Mouse (Mus musculus): ENCODE measurements around the gene Arhgap10.
A peak's percentile ranks its signal among the peaks of the same experiment; 100 is the strongest.

The Arhgap10 gene

DNA sequence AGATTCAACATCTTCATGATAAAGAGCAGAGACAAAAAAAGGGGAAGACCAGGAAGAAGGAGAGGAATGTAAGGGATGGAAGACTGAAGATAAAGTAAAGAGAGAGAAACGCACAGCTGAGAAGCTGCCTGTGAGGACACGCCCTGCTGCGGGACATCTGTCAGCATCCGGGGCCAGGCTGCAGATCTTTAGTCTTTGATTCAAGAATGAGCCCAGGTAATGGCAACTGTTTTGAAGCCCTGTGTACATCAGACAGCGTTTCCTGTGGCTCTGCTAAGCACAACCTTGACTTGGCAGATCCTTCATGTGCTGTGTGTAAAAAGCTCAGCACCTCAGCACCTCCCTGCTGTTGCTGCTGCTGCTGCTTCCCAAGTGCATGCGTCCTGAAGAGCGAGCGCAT, 134.1 kb downstream of the Arhgap10 start:
- no peak for DNase-seq

DNA sequence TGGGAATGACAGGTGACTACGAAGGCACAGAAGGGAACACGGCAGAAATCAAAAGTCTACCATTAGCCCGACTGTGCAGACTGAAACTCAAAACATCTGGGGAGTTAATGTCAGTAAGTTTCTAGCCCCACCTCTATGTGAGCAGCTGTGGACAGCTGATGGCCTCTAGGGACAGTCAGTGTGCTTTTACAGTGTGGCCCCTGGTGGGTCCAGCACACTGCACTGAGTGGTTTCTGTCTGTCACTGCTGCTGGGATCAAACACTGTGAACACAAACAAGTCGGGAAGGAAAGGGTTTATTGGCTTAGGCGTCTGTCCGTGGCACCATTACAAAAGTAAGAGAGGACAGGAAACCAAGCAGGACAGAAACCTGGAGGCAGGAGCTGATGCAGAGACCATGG, 136.9 kb downstream of the Arhgap10 start:
- no peak for DNase-seq

DNA sequence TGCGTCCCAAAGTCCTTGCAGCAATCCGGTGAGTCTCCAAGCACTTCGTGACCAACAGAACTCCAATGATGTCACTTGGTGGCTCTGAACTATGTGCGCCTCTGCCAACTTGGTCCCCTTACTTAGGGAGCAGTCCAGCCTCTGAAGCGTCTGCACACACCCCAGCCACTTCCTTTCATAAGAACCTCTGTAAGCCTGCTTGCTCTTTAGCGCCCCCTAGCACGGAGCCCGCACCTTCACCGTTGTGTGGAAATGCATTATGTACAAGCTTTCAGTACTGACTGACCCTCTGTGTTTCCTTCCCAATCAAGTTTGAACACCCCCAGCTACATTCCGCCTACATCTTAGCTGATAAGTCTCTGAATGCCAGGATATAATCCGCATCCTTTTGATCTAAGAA, 138.5 kb downstream of the Arhgap10 start:
- peak; percentile 53 for DNase-seq

GRCm38 (mm10) chr8:77376451-77376853, 141.3 kb downstream of the Arhgap10 start:
- DNase-seq: peak; percentile 80

- no peak for DNase-seq
Measured at GRCm38 (mm10) chr8:77375999-77376398, 141.8 kb downstream of the Arhgap10 start.

GRCm38 (mm10) chr8:77371006-77371405, 146.7 kb downstream of the Arhgap10 start:
- no peak for DNase-seq

DNA sequence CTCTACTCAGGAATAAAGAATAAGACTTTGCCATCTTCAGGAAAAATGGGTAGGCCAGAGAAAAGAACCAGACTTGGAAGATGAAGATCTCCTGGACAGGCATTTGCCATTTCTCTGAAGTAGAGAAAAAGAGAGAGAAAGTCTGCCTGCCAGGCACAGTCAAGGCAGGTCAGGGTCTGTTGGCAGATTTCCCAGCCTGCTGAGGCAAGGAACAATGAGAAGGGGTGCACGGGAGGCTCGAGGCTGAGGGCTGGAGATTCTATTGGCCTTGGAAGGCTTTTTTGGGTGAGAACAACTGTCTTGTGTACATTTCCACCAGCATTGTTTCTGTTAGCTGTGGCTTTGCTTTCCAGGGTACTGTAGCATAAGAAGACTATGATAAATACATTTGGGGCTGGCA, 147.4 kb downstream of the Arhgap10 start:
- peak; percentile 49 for DNase-seq

GRCm38 (mm10) chr8:77369671-77370070, 148.1 kb downstream of the Arhgap10 start:
- DNase-seq: no peak

GRCm38 (mm10) chr8:77367091-77367490, 150.7 kb downstream of the Arhgap10 start:
- DNase-seq: peak; percentile 45

- DNase-seq: no peak
Measured at GRCm38 (mm10) chr8:77366446-77366845, 151.3 kb downstream of the Arhgap10 start.

GRCm38 (mm10) chr8:77365990-77366389, 151.8 kb downstream of the Arhgap10 start:
- DNase-seq: no peak

- DNase-seq: no peak
Measured at GRCm38 (mm10) chr8:77364472-77364871, 153.3 kb downstream of the Arhgap10 start.

DNA sequence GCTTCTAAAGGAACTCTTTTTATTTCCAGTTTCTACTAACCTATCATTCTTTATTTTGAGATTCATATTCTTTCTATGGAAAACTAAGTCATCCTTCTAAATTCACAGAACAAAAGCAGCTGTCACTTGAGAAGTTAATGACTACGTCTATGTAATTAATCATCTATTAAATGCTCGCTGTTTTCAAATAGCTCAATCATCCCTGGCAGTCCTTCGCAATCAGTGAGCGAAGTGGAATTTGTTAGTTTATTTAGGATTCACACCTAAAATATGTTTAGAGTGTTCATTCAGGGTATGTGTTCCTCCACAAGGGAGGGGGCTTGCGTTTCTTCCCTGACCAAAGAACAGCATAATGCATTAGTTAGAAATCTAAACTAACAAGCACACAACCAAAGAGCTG, 156.9 kb downstream of the Arhgap10 start:
- no peak for DNase-seq

- no peak for DNase-seq
Measured at GRCm38 (mm10) chr8:77360423-77360822, 157.3 kb downstream of the Arhgap10 start.

- DNase-seq: no peak
Measured at GRCm38 (mm10) chr8:77357126-77357525, 160.6 kb downstream of the Arhgap10 start.

- DNase-seq: no peak
Measured at GRCm38 (mm10) chr8:77355344-77355743, 162.4 kb downstream of the Arhgap10 start.

DNA sequence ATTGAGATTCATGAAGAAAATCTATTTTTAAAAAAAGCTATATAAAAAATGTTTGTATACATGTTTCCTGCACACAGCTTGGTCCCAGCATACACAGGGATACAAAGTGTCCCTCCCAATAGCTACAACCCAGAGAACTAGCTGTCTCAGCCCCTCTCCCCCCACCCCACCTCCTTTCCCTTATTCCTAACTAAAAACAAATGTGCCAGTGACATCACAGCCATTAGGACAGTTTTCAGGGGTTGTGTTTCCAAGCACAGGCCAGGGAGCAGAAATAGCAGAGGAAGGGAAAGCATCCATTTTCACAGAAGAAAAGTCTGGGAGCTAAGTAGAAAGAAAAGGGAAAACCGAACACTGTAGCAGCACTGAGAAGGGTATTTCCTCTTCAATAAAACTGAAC, 163.6 kb downstream of the Arhgap10 start:
- no peak for DNase-seq

DNA sequence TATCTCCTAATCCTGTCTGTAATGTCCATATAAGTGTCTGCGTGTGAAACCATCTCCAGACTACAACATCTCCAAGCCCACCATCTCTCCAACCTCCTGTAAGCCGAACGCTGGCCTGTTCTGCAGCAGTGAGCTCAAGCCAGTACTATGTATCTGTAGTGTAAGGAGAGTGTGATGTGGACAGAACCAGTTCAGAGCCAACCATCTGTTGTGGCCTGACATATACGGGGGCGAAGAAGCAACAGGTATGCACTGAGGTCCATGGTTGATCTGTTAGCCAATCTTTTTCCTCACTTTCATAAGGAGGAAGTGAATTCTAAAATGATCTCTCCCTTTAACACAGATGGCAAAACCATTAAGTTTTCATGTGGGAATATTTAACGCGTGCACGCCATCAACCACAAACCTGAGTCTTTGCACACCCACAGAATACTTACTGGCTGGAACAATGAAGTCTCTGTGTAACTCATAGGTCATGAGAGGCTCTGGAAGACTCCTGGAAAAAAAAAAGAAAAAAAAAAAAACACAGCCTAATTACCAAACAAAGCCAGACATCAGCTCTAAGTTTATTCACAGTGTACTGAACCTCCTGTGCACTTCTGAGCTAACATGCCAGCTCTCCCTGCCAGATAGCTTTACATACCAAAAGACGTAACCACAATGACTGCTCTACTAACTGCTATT, 166.4 kb downstream of the Arhgap10 start:
- peak; percentile 30 for DNase-seq

DNA sequence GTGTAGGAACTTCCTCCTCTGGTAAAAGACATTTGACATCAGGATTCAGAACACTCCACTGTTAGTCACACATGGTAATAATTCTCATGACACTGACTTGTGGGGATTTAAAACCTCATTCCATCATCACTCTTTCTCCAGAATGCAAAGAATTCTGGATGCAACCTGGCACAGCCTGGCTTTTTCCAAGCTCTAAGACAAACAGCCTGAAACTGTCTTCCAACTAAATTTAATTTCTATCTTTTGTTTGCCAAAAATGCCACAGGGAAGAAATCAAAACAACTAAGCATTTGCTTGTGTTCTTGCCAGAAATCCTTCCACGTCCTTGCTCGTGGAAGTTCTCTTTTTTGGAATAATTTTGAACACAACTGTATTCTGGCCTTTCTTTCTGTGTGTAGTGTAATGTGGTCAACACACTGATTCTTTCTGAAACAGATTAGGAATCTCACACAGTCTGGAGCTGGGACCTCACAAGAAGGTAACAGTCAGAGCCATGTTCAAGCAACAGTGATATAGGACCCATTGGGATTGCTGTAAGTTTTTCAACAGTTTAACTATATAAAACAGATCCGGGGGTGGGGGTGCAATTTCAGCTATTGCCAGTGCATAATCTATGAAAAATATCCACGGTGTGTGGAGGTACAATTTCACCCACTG, 167.5 kb downstream of the Arhgap10 start:
- no peak for DNase-seq

DNA sequence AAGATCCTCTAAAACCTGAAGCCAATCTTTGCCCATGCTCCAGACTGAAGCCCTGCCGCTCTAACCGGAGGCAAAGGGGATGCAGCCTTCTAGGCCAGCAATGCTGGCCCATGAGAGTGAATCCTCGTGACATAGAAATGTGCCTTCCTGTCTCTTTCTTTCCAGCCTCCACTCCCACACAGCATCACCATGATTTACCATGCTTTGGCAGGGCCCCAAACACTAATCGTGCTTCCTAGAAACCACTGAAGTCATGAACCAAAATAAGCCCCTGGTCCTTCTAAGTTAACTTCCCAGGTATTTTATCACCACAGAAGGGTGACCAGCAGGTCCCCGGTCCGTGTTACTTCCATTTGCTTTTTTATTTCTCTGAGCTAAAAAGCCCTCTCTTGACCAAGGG, 173.8 kb downstream of the Arhgap10 start:
- no peak for DNase-seq

DNA sequence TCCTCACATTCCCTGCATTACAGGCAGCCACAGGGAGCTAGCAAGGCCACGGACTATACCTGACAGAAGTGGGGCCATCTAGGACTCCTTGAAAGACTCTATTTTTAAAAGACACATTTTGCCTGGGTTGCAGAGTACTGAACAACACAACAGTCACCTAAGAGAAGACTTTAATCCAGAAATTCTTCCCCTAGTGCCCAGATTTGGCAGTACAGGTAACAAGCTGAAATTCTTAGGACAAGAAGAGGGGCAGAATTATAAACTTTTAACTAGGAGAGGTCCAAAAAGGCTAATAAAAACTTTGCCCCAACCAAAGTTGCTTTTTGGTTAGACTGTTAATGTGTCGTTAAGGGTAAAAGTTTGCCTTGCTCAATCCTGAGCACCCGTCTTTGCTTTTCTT, 174.4 kb downstream of the Arhgap10 start:
- DNase-seq: no peak

- DNase-seq: no peak
Measured at GRCm38 (mm10) chr8:77342144-77342543, 175.6 kb downstream of the Arhgap10 start.

- DNase-seq: no peak
Measured at GRCm38 (mm10) chr8:77341329-77341728, 176.4 kb downstream of the Arhgap10 start.

DNA sequence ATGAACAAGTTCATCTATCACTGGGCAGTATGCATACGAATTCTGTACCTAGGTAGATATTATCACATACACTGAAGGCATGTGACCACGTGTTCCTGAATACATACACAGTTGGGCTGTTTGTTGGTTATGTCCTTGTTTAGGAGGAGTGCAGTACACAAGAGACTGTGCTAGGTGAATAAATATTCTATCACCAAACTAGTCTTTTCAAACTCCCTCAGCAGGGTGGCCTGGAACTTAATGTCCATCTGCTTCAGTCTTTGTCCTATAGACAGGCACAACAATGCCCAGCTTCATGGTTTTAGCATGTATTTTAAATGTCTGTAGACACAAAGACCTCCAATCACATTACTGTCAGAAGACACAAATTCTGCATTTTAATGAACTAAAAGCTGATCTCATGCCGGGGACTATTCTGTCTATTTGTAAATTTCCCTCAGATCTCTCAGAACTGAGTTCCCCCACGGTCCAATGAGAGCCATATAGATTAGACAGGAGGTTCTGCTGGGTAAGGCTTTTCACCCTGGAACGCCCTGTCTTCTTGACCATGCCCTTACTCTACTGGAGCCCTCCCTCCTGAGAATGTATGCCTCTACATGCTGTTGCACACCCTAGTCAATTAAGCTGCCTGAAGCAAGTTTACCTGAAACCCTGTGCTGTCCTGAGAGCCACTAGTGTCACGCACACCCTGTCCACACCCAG, 177.6 kb downstream of the Arhgap10 start:
- no peak for DNase-seq
